Mouse (Mus musculus) left cerebral cortex, adult 2 months (tissue): Measurements from ENCODE around the gene Rapgef1. TPM values are rescaled to one million over a fixed set of nuclear protein-coding genes. Genes with fewer than 3 reads are reported as not detected.

Experiments used
- DNase-seq, 2 experiments: peaks; one replicate each; pipeline ENCODE4 v3.0.0; 2021 to 2022; ENCODE audit warnings: low spot score in 2 of 2, mixed read lengths in 1 of 2; ENCODE audit errors: extremely low spot score in 1 of 2
- H3K27ac ChIP-seq: fragments of 200-600 bp; 2 replicates; pipeline ENCODE4 v1.8.1; 2022
- H3K4me3 ChIP-seq: fragments of 200-600 bp; 2 replicates; pipeline ENCODE4 v1.8.1; 2022
- CTCF ChIP-seq: fragments of 200-600 bp; IDR thresholded peaks from 2 replicates; pipeline ENCODE4 v1.8.1; 2022; ENCODE audit warnings: antibody characterized with exemption, mild to moderate bottlenecking, moderate library complexity
- intact Hi-C: fragments of 180-260 bp; cut with DNase I; formaldehyde crosslinking; loops from one replicate; pipeline ENCODE4 v1.15.1; 2025
- long read RNA-seq, 2 experiments: library from polyadenylated mRNA; stranded (forward); transcript quantifications; one replicate each; pipeline ENCODE4 v2.0.0; 2021; ENCODE audit warnings: borderline mapping rate in 2 of 2
- total RNA-seq, 2 experiments: library from RNA; stranded (reverse); gene quantifications; 2 replicates each; pipeline ENCODE4 v1.2.3; 2021

Gene Rapgef1
- 100 to 1,000 TPM; 102 to 108 TPM for total RNA-seq
- long read RNA-seq, experiment 1, full-length matches to known transcripts = 43 of 161 reads
- long read RNA-seq, experiment 1, partial matches to known transcripts = 24 of 161 reads
- long read RNA-seq, experiment 1, other reads (novel, unspliced or antisense) = 94 of 161 reads
- long read RNA-seq, experiment 2, full-length matches to known transcripts = 48 of 168 reads
- long read RNA-seq, experiment 2, partial matches to known transcripts = 34 of 168 reads
- long read RNA-seq, experiment 2, other reads (novel, unspliced or antisense) = 86 of 168 reads

DNA sequence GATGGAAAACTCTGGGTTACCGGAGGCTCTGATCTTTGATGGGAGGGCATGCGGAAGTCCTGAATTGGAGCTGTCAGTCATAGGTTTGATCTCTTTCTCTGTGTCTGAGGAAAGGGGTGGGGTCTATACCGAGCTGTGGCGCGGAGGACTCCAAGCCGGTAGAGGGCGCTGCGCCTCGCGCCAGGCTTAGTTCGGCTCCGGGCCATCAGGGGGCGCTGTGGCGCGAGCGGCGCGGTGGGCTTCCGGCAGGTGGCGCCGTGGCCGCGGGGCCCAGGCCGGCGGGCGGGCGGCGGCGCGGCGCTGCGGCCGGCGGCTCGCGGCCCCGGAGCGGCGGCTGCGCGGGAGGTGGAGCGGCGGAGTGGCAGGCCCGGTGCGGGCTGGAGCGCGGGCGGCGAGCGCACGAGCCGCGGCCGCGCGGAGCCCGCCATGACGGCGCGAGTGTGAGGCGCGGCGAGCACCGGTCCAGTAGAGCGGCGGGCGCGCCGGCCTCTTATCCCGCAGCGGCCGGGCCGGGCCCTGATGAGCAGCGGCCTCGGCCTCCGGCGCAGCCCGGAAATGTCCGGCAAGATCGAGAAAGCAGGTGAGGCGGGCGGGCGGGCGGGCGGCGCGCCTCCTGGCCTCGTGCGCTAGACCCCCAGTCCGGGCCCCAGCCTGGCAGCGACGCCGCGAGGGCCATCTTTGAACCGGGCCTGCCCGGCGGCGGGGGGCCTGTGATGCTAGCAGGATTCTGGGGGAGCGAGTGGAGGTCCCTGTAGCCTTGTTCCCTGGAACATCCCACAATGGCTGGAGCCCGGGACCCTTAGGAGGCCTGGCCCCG is at the start of gene Rapgef1:
TSS of gene Rapgef1 (plus strand) at position 237 of the 817 bp plus-strand sequence.
- H3K4me3 ChIP-seq = peak within 1 kb of the TSS; percentile 76
- H3K27ac ChIP-seq = peak within 1 kb of the TSS; percentile 91
- peak; percentile 94 for TF ChIP-seq CTCF
- intact Hi-C loops = loop anchor here (2.0 to 5.0 kb wide), 4 partner anchors 29 to 113 kb away; no protein-coding TSS in a partner anchor
- peak; percentile 84 to 96 for DNase-seq

DNA sequence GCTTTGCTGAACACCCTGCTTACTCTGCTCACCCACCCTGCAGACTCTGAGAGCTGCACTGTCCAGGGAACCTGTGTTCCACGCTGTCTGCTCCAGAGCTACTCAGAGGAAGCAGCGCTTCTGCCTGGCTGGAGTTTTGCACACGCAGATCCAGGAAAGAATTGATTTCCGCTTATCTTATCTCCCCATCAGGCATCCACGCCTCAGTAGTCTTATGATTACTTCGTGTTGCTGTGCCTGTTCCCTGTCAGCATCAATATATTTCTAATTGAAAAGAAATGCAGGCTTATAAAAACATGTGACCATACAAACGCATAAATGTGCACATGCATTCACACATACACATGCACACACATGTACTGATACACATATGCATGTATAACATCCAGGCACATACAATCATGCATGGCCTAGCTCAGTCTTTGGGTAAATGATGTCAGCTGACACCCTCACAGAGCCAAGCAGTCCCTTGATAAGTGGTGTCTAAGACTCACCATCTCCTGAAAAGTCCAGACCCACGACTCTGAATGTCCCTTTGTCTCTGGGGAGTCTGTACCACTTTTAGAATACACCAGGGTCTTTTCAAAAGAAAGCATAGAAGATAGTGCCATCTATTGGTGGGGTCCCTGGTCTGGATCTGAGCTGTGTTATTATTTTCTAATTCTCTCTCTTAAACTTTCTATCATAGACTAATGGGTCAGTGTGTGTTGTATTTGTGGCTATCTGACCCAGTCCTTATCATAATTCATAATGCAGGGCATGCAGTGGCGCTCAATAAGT is 47.4 kb upstream of the Rapgef1 start:
- intact Hi-C loops = no loop called here
- DNase-seq = no peak
- Histone ChIP-seq H3K27ac (no peak overlapping the region), H3K4me3 (no peak overlapping the region)
- TF ChIP-seq CTCF = peak; percentile 51

- no peak for TF ChIP-seq CTCF
- Histone ChIP-seq H3K4me3 (no peak overlapping the region), H3K27ac (no peak overlapping the region)
- no peak for DNase-seq
- intact Hi-C loops = no loop called here
Observed at GRCm38 (mm10) chr2:29572811-29573427, 46.6 kb upstream of the Rapgef1 start.

GRCm38 (mm10) chr2:29573591-29573990 is 45.9 kb upstream of the Rapgef1 start:
- no peak for TF ChIP-seq CTCF
- intact Hi-C loops = no loop called here
- Histone ChIP-seq H3K27ac (no peak overlapping the region), H3K4me3 (no peak overlapping the region)
- DNase-seq = no peak

GRCm38 (mm10) chr2:29574187-29574586 is 45.3 kb upstream of the Rapgef1 start:
- no peak overlapping the region for H3K27ac ChIP-seq
- intact Hi-C loops = no loop called here
- DNase-seq = no peak
- no peak for TF ChIP-seq CTCF
- no peak overlapping the region for H3K4me3 ChIP-seq

DNA sequence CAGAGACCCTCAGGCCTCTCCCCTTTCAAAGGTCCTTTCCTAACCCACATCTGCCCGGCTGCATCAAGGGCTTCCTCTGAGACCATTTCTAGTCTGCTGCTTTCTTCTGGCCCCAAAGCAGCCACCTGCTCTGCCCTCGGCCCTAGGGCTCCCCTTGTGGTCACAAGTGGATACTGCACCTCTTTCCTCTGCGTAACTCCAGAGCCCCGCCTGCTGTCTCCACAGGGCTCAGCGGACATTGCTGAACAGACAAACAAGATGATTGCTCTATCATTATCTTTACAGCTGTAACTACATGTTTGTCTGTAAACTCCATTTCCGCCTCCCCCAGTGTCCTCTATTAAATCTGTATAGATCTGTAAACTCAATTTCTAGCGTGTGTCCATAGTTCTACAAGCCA is 37.1 kb upstream of the Rapgef1 start:
- intact Hi-C loops = loop anchor here (2.0 kb wide), 1 partner anchor 382 kb away; no protein-coding TSS in a partner anchor
- no peak overlapping the region for H3K27ac ChIP-seq
- DNase-seq = peak; percentile 77 to 84
- H3K4me3 ChIP-seq = no peak overlapping the region
- TF ChIP-seq CTCF = peak; percentile 100

GRCm38 (mm10) chr2:29586017-29586702 is 33.4 kb upstream of the Rapgef1 start:
- no peak for TF ChIP-seq CTCF
- H3K27ac ChIP-seq = no peak overlapping the region
- H3K4me3 ChIP-seq = no peak overlapping the region
- no peak for DNase-seq
- intact Hi-C loops = no loop called here

GRCm38 (mm10) chr2:29588006-29588405 is 31.5 kb upstream of the Rapgef1 start:
- DNase-seq = no peak
- no peak overlapping the region for H3K4me3 ChIP-seq
- no peak for TF ChIP-seq CTCF
- intact Hi-C loops = no loop called here
- no peak overlapping the region for H3K27ac ChIP-seq

DNA sequence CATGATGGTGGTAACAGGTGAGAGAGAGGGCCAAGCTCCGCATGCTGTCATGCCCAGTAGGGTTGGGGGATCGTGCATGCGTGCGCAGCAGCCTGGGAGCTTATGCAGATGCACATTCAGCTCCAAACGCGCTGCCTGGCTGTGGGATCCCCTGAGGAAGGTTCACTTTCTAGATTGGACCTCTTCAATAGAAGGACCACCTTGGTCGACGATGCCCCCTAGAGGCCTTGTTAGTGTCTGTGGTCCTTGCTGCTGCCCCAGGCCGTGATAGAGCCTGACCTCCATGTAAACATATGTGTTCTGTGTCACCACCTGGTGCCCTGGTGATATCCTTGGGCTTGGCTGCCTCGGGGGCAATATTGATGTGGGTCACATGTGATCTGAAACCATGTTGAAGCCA is 30.3 kb upstream of the Rapgef1 start:
- H3K4me3 ChIP-seq = no peak overlapping the region
- DNase-seq = no peak
- no peak; the same call in 1 of the 2 replicates for TF ChIP-seq CTCF

DNA sequence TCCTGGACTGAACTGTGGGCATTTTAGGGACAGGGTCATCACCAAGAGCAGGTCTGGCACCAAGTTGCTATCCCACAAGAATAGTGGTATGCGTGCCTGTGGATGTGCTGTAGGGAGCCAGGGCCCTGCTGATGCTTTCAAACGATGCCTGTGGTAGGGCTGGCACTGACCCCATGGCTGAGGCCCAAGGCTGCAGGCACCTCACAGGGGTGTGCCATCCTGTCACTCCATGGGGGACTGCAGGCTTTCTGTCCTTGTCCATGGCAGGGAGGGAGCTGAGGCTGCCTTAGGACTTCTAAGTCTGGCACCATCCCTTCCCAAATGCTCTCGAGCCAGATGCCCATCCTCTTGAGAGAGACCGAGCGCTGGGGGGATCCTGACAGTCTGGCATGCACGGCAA is 27.9 kb upstream of the Rapgef1 start:
- DNase-seq = no peak
- no peak for TF ChIP-seq CTCF
- intact Hi-C loops = no loop called here
- no peak overlapping the region for H3K27ac ChIP-seq
- H3K4me3 ChIP-seq = no peak overlapping the region

More for the DNA sequence above, 30.3 kb upstream of the Rapgef1 start:
- no peak overlapping the region for H3K27ac ChIP-seq
- intact Hi-C loops = no loop called here

DNA sequence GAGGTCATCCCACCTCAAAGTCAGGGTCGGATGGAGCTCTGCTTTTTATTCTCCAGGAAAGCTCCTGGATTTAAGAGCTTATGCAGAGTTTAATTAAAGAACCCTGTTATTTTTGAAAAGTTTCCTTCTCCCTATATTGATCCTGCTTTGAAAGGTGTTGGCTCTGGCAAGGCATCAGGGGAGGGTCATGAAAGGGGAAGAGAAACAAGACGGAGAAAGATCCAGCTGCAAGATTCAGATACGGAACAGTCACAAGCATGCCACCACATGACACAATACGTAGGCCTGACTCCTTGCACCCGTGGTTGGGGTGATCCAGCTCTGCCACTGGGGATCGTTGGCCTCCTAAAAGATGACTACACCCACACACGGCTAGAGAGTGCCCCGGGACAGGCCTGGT is 27.0 kb upstream of the Rapgef1 start:
- no peak overlapping the region for H3K4me3 ChIP-seq
- no peak for TF ChIP-seq CTCF
- no peak overlapping the region for H3K27ac ChIP-seq
- DNase-seq = no peak
- intact Hi-C loops = no loop called here
